Mouse (Mus musculus) ES-E14 (cell line): ENCODE measurements around the gene Fopnl.

ENCODE experiments used
- CHD2 ChIP-seq: IDR thresholded peaks from 2 replicates; pipeline ENCODE4 v1.6.1; 2014; ENCODE audit warnings: mild to moderate bottlenecking, low read depth, low read length, inconsistent platforms
- ZC3H11A ChIP-seq: IDR thresholded peaks from 2 replicates; pipeline ENCODE4 v1.6.1; 2012; ENCODE audit warnings: low read depth, mild to moderate bottlenecking, inconsistent platforms, low read length, borderline replicate concordance
- ZNF384 ChIP-seq: IDR thresholded peaks from 2 replicates; pipeline ENCODE4 v1.6.1; 2012; ENCODE audit warnings: low read depth, low read length, inconsistent platforms

DNA sequence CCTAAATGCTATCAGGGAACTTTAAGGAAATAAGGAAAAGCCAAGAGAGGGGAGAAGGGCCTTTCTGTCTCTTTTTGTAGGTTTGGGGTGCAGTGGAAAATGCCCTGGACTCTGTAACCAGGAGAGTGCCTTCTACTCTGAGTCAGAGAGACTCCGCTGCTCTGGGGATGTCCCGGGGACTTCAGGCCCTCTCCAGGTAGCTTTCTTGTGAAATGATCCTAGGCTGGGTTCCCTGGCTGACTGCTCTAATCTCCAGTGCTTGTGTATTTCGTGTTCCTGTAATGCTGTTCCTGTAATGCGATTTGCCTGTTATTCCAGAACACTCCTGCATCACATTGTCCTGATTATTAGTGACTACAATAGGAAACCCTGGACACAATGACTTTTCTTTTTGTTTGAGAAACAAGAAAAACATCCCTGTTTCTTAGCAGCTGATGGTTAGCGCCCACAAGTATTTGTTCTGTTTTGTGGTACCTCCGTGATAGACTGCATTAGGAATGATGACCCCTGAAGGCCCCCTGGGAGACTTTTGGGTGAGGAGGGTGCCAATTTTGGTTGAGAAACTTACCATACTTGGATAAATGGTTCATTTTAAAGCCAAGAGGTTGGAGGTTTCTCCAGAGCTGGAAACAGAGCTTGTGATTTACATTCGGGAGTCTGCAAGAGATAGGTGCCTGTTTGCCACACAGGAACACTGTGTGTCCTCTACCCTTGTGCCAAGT, 45.1 kb upstream of the Fopnl start:
- TF ChIP-seq ZC3H11A, result no peak
- no peak for TF ChIP-seq CHD2
- no peak for TF ChIP-seq ZNF384
